Comparison of ENCODE assay signal across 11 mouse cellular contexts in the genomic region with DNA sequence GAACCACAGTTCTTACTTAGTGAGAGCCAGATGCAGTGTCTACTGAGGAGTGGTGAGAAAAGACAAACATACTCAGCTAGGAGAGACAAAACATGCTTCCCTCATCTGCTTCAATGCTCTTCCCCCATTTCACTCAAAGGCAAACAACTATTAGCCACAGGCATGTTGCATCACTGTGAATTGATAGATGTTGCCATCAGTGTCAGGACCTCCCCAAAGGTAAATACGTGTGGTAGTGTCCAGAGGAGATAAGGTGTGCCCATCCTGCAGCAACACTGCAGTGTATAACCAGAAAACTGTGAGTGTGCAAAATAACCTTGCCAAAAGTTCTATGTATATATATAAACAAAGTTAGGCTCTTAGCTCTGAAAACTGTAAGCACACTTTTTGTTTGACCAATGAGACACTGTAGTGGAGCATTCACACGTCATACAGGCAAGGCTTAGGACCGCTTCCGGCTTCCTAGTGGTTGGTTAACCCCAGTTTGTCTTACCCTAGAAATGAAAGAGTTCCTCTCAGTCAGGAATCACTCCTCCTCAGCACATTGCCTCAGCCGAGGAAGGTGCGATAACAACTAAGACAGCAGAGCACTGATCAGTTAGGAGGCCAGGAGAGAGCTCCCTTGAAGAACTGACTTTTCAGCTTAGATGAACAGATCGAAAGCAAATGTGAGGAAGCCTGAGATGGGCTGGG. TPM values are rescaled to one million over a fixed set of nuclear protein-coding genes. Genes with fewer than 3 reads are reported as not detected.
A peak's percentile ranks its signal among the peaks of the same experiment; 100 is the strongest.
DNase-seq lines count a peak whose midpoint lies in the region; ATAC-seq and TF ChIP-seq lines count a peak whose summit lies in the region.
"Had no signal": no experiment of that assay in that cellular context is flagged by ENCODE, and none has a peak within 500 bp of the region (broad histone marks: within the 10 kb centered on the region; RNA-seq: fewer than 3 reads in every experiment).

No protein-coding gene starts in this region.

- H3K4me2 ChIP-seq in liver, embryonic 14.5 days (ENCODE audit: low read depth) = peak overlapping the region; percentile 42
- no peak overlapping the region for H3K4me2 ChIP-seq in stomach, embryonic 15.5 days
- H3K4me2 ChIP-seq: hindbrain, embryonic 14.5 days had no signal

- peak overlapping the region; percentile 27; the same call in 1 of the 2 replicates for H3K9ac ChIP-seq in liver, embryonic 14.5 days (replicated peaks)
- no peak overlapping the region for H3K9ac ChIP-seq in stomach, embryonic 15.5 days
- H3K9ac ChIP-seq: hindbrain, embryonic 14.5 days had no signal

- no peak overlapping the region for H3K4me3 ChIP-seq in left cerebral cortex, adult 2 months
- H3K4me3 ChIP-seq in erythroblast, embryonic 14.5 days (replicated peaks) = peak overlapping the region; percentile 25
- H3K4me3 ChIP-seq in liver, embryonic 14.5 days (ENCODE audit: insufficient read depth in 1 of 2, low read depth in 2 of 2, low read length in 2 of 2) = 0 out of 4 replicates have a peak overlapping the region, but pooled peaks of 1 of the 2 experiments have one; percentile 2
- H3K4me3 ChIP-seq in stomach, embryonic 15.5 days (replicated peaks) = no peak overlapping the region
- no peak overlapping the region for H3K4me3 ChIP-seq in hindbrain, embryonic 10.5 days

- no peaks in the 10 kb centered on the region for H3K27me3 ChIP-seq in erythroblast, embryonic 14.5 days (ENCODE audit: control insufficient read depth)
- H3K27me3 ChIP-seq in liver, embryonic 14.5 days (ENCODE audit: control insufficient read depth, insufficient read depth, low read length) = no peaks in the 10 kb centered on the region
- no peaks in the 10 kb centered on the region for H3K27me3 ChIP-seq in stomach, embryonic 15.5 days (replicated peaks)
- no peaks in the 10 kb centered on the region for H3K27me3 ChIP-seq in hindbrain, embryonic 10.5 days (ENCODE audit: insufficient read depth, poor library complexity, severe bottlenecking)

- intact Hi-C loops in left cerebral cortex, adult 2 months (cut with DNase I) = no loop called here
- intact Hi-C loops in left cerebral cortex, postnatal 4 days (cut with DNase I) = no loop called here

- no peak for TF ChIP-seq CTCF in left cerebral cortex, adult 2 months (IDR thresholded peaks at IDR 0.05)
- TF ChIP-seq CTCF in liver, embryonic 14.5 days (IDR thresholded peaks at IDR 0.05; ENCODE audit: low read depth) = no peak

- DNase-seq in left cerebral cortex, adult 2 months (ENCODE audit: extremely low spot score in 1 of 2, low spot score in 2 of 2) = no peak
- DNase-seq in left cerebral cortex, postnatal 4 days = no peak
- peak; percentile 32 to 40 (median 35) for DNase-seq in liver, embryonic 14.5 days (ENCODE audit: low read depth in 3 of 3, low spot score in 3 of 3)
- no peak for DNase-seq in neural tube, embryonic 10.5 days (ENCODE audit: extremely low spot score, low spot score)
- DNase-seq in embryo, embryonic 11 days = no peak
- DNase-seq in hindbrain, embryonic 10.5 days (ENCODE audit: low spot score) = no peak
- DNase-seq: heart, adult 18-20 months; kidney, postnatal 36 days had no signal

- no peaks in the 10 kb centered on the region; the same call in 1 of the 2 replicates for H3K36me3 ChIP-seq in erythroblast, embryonic 14.5 days (ENCODE audit: control insufficient read depth)
- H3K36me3 ChIP-seq in liver, embryonic 14.5 days (replicated peaks; ENCODE audit: control insufficient read depth, insufficient read depth, low read depth) = no peaks in the 10 kb centered on the region
- no peaks in the 10 kb centered on the region for H3K36me3 ChIP-seq in stomach, embryonic 15.5 days
- peaks cover 20% of the 10 kb centered on the region for H3K36me3 ChIP-seq in hindbrain, embryonic 10.5 days

- peak; percentile 80 for ATAC-seq in liver, embryonic 14.5 days (ENCODE audit: insufficient read depth)
- ATAC-seq in stomach, embryonic 15.5 days (ENCODE audit: insufficient read depth, low FRiP score, low read depth) = peak; percentile 41; the same call in 1 of the 2 replicates

- H3K4me1 ChIP-seq in erythroblast, embryonic 14.5 days (ENCODE audit: control insufficient read depth) = peaks cover 50% of the 10 kb centered on the region
- H3K4me1 ChIP-seq in liver, embryonic 14.5 days (replicated peaks; ENCODE audit: control insufficient read depth in 2 of 2, insufficient read depth in 2 of 2, low read length in 1 of 2) = peaks cover 22 to 30% of the 10 kb centered on the region in 2 experiments
- peaks cover 5% of the 10 kb centered on the region; the same call in 1 of the 2 replicates for H3K4me1 ChIP-seq in stomach, embryonic 15.5 days
- peaks cover 22% of the 10 kb centered on the region for H3K4me1 ChIP-seq in hindbrain, embryonic 10.5 days (replicated peaks)

- peak; percentile 21; the same call in 1 of the 2 replicates for TF ChIP-seq EP300 in liver, embryonic 14.5 days (IDR thresholded peaks at IDR 0.05; ENCODE audit: low read depth)

- 39% methylated on average over 7 of the region's 7 CpGs for WGBS in liver, embryonic 14.5 days (ENCODE audit: insufficient replicate concordance)
- WGBS in stomach, embryonic 15.5 days = 52% methylated on average over 7 of the region's 7 CpGs
- WGBS in hindbrain, embryonic 10.5 days = 86% methylated on average over 7 of the region's 7 CpGs

- H3K9me3 ChIP-seq in erythroblast, embryonic 14.5 days (ENCODE audit: control insufficient read depth, low read length) = no peaks in the 10 kb centered on the region
- no peaks in the 10 kb centered on the region for H3K9me3 ChIP-seq in liver, embryonic 14.5 days (ENCODE audit: control insufficient read depth, low read length)
- H3K9me3 ChIP-seq in stomach, embryonic 15.5 days = no peaks in the 10 kb centered on the region
- H3K9me3 ChIP-seq in hindbrain, embryonic 10.5 days = no peaks in the 10 kb centered on the region

- H3K27ac ChIP-seq in left cerebral cortex, adult 2 months = 0 out of 2 replicates have a peak overlapping the region, but pooled peaks have one; percentile 6
- H3K27ac ChIP-seq in liver, embryonic 14.5 days = peak overlapping the region; percentile 58
- no peak overlapping the region for H3K27ac ChIP-seq in stomach, embryonic 15.5 days
- no peak overlapping the region for H3K27ac ChIP-seq in hindbrain, embryonic 10.5 days
- H3K27ac ChIP-seq: hindbrain, embryonic 14.5 days had no signal

RNA-seq across cellular contexts. Expression of a gene that starts 29.6 kb away (rescaled TPM):
- 10 to 100 TPM; 66.9 to 67.5 TPM for total RNA-seq in left cerebral cortex, adult 2 months (2021)
- total RNA-seq in left cerebral cortex, postnatal 4 days (2021) = 100 to 1,000 TPM in 1 of 2 experiments, 10 to 100 TPM in 1; 98.9 to 122 TPM
- 0.09 and 0.25 TPM in 2 replicates for polyA plus RNA-seq in erythroblast, embryonic 14.5 days (2012)
- polyA plus RNA-seq in liver, embryonic 14.5 days (2012; rRNA removed) = 8.9 and 10.5 TPM in 2 replicates
- 13.6 and 13.9 TPM in 2 replicates for polyA plus RNA-seq in liver, embryonic 14.5 days (2014; fragmentation: Nextera tagmentation; extraction: Ambion mirVana)
- 55.1 and 62.0 TPM in 2 replicates for polyA plus RNA-seq in stomach, embryonic 15.5 days (2015; fragmentation: Nextera tagmentation; extraction: Ambion mirVana)
- 72.9 and 74.6 TPM in 2 replicates for polyA plus RNA-seq in hindbrain, embryonic 10.5 days (2016; fragmentation: Nextera tagmentation; extraction: Ambion mirVana)

Comparison
In these comparisons a context has a peak if more than half of its experiments do, and no peak if none do; other contexts are left out.
1. DNase-seq: peak in liver, embryonic 14.5 days (3 of 3); none in left cerebral cortex, adult 2 months (0 of 2), left cerebral cortex, postnatal 4 days (single experiment), neural tube, embryonic 10.5 days (single experiment), embryo, embryonic 11 days (single experiment) and hindbrain, embryonic 10.5 days (single experiment).
2. H3K27ac ChIP-seq: peak in left cerebral cortex, adult 2 months (single experiment) and liver, embryonic 14.5 days (single experiment); none in stomach, embryonic 15.5 days (single experiment) and hindbrain, embryonic 10.5 days (single experiment).